Mouse (Mus musculus) neural tube, embryonic 12.5 days (tissue): ENCODE results near the gene Lgmn. TPM values are rescaled to one million over a fixed set of nuclear protein-coding genes. Genes with fewer than 3 reads are reported as not detected.

Source experiments
- ATAC-seq: fragments of 200-750 bp; cut with Nextera tagmentation; 2 replicates; pipeline ENCODE4 v1.8.0; 2017; ENCODE audit warnings: low read depth, mild to moderate bottlenecking, moderate TSS enrichment, moderate library complexity; ENCODE audit not compliant: low FRiP score
- H3K27ac ChIP-seq: fragments of 300-500 bp; sonication (generic); 2 replicates; pipeline ENCODE4 v1.5.1; 2016
- H3K27me3 ChIP-seq: fragments of 300-500 bp; sonication (generic); replicated peaks from 2 replicates; pipeline ENCODE4 v1.6.1; 2016; ENCODE audit warnings: mild to moderate bottlenecking
- H3K36me3 ChIP-seq: fragments of 300-500 bp; sonication (generic); 2 replicates; pipeline ENCODE4 v1.6.1; 2016; ENCODE audit warnings: mild to moderate bottlenecking
- H3K4me1 ChIP-seq: fragments of 300-500 bp; sonication (generic); 2 replicates; pipeline ENCODE4 v1.6.1; 2016
- H3K4me2 ChIP-seq: fragments of 300-500 bp; sonication (generic); replicated peaks from 2 replicates; pipeline ENCODE4 v1.6.1; 2016; ENCODE audit warnings: mild to moderate bottlenecking
- H3K4me3 ChIP-seq: fragments of 300-500 bp; sonication (generic); 2 replicates; pipeline ENCODE4 v1.5.1; 2016
- H3K9ac ChIP-seq: fragments of 300-500 bp; sonication (generic); 2 replicates; pipeline ENCODE4 v1.6.1; 2016; ENCODE audit warnings: mild to moderate bottlenecking
- H3K9me3 ChIP-seq: fragments of 300-500 bp; sonication (generic); 2 replicates; pipeline ENCODE4 v1.6.1; 2016; ENCODE audit warnings: mild to moderate bottlenecking
- WGBS: fragments of 180-500 bp; shearing (Covaris S2); methylation state at CpG from one replicate; pipeline ENCODE4 v1.1.7; 2016; 5-methylcytosine and 5-hydroxymethylcytosine counted together
- polyA plus RNA-seq: library from polyadenylated mRNA; unstranded; fragments of >200 nt; fragmentation: Nextera tagmentation; extraction: Ambion mirVana; gene quantifications from 2 replicates; pipeline ENCODE4 v1.2.1, GENCODE M21; 2016

Gene Lgmn
- polyA plus RNA-seq, 1 experiment from 2014 or later: 71.8 TPM

DNA sequence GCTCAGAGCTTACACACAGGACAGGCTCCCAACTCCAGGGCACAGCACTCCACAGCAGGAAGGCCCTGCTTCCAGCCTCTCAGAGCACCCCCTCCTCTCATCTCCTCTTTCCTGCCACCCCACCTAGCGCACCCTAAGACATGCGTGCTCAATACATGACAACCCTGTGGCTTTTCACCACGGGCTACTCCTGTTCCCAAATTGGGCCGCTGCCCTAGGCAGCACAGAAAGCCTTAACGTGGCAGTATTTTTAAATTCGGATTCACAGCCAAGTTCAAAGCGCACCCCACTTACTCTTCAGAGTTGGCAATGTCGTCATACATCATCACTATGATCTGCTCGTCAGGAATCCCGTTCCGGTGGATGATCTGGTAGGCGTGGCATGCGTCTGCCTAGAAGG is 26.4 kb downstream of the Lgmn start:
- H3K9me3 ChIP-seq: no peaks in the 10 kb centered on the region
- no peak for ATAC-seq
- H3K27ac ChIP-seq: no peak overlapping the region
- H3K4me2 ChIP-seq: no peak overlapping the region
- H3K27me3 ChIP-seq: no peaks in the 10 kb centered on the region
- H3K4me3 ChIP-seq: no peak overlapping the region
- H3K4me1 ChIP-seq: no peaks in the 10 kb centered on the region
- H3K9ac ChIP-seq: no peak overlapping the region
- H3K36me3 ChIP-seq: no peaks in the 10 kb centered on the region; the same call in 1 of the 2 replicates
- 94% methylated on average over 13 of the region's 13 CpGs for WGBS

DNA sequence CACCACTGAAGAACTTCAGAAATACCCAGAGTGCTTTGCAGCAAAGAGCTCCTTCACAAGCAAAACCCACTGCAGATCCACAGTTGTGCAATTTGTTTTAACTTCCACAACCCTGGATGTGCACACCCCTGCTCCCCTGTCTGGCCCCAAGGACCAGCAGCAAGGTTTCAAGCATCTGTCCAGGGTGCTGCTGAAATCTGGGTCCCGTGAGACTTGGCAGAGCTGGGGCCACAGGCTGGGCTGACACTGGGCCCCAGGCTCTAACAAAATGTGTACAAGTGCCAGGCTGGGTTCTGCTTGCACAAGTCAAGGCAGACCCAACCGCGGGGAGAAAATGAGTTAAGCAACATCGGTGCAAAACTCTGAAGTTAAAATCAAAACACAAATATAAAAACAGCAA is 41.0 kb downstream of the Lgmn start:
- Histone ChIP-seq H3K36me3 (peaks cover 51% of the 10 kb centered on the region), H3K9me3 (no peaks in the 10 kb centered on the region), H3K4me3 (no peak overlapping the region), H3K4me1 (peaks cover 14% of the 10 kb centered on the region), H3K27me3 (no peaks in the 10 kb centered on the region), H3K27ac (no peak overlapping the region), H3K4me2 (no peak overlapping the region), H3K9ac (no peak overlapping the region)
- WGBS: 91% methylated on average over 4 of the region's 4 CpGs
- no peak for ATAC-seq

DNA sequence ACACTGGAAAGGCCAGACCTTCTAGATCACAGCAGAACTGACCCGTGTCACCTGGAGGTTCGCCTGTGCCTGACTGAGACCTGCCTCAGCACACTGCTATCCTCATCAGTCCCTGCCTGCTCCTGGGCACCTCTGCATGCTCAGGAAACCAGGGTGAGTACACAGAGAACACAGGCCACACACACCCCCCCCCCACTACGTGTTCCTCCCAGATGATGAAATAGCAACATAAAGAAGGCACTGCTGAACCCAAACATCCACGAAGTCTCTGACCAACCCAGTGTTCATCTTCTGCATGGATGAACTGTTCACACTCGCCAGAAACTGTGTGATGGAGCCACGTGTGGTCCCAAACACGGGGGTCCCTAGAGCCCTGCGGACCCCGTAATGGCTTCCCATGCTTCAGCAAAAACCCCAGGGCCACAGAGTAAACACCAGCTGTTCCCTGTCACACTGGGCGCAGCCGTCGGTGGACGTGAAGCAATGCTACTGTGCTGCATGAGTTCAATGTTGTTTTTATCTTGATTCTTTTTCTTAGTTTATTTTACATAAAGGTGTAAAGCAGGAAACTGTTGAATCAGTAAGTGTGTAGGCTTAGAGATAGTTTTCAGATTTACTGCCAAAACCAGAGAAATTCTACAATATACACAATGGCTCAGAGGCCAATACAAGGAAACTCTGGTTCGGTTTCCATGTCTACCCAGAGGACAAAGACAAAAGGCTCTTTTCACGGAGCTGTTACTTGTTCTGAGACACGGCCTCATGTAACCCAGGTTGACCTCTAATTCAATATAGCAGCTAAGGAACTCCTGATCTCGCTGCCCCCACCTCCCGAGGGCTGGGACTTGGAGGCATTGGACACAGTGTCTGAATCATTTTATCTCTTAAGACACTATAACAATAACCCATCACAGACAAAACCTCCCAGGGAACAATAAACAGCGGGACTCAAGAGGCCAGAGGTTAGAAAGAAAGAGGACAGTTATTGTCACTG is 43.3 kb downstream of the Lgmn start:
- Histone ChIP-seq H3K9me3 (no peaks in the 10 kb centered on the region), H3K36me3 (peaks cover 31% of the 10 kb centered on the region), H3K9ac (no peak overlapping the region), H3K27ac (no peak overlapping the region), H3K4me1 (peaks cover 14% of the 10 kb centered on the region), H3K27me3 (no peaks in the 10 kb centered on the region), H3K4me3 (no peak overlapping the region), H3K4me2 (no peak overlapping the region)
- WGBS: 30% methylated on average over 19 of the region's 19 CpGs
- peak; percentile 51; the same call in 1 of the 2 replicates for ATAC-seq

DNA sequence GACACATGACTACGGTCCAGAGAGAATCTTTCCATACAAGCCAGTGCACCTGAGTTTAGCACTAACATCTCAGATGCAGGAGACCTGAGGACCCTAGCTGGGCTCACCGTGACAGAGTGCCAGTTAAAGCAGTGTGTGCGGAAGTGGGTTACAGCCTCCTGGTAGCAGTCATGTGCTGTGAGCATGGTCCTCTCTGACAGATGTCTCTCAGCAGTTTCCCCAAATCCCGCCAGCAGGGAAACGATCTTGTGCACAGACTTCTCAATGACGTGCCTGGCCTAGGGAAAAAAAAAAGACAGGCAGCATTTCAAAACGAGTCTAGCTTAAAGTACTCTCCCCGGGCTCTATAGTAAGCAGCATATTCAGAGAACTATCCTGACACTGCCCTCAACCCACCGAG is 44.1 kb downstream of the Lgmn start:
- Histone ChIP-seq H3K4me1 (peaks cover 14% of the 10 kb centered on the region), H3K9me3 (no peaks in the 10 kb centered on the region), H3K27ac (no peak overlapping the region), H3K4me2 (no peak overlapping the region), H3K36me3 (peaks cover 25% of the 10 kb centered on the region), H3K9ac (no peak overlapping the region), H3K27me3 (no peaks in the 10 kb centered on the region), H3K4me3 (no peak overlapping the region)
- 68% methylated on average over 9 of the region's 9 CpGs for WGBS
- no peak for ATAC-seq

GRCm38 (mm10) chr12:102394496-102394895 is 45.1 kb downstream of the Lgmn start:
- H3K27me3 ChIP-seq: no peaks in the 10 kb centered on the region; the same call in 1 of the 2 replicates
- WGBS: 95% methylated on average over 7 of the region's 7 CpGs
- H3K36me3 ChIP-seq: peaks cover 18% of the 10 kb centered on the region
- no peak overlapping the region for H3K27ac ChIP-seq
- no peak overlapping the region for H3K4me3 ChIP-seq
- H3K4me1 ChIP-seq: peaks cover 14% of the 10 kb centered on the region
- no peak overlapping the region for H3K4me2 ChIP-seq
- H3K9me3 ChIP-seq: no peaks in the 10 kb centered on the region
- H3K9ac ChIP-seq: no peak overlapping the region
- no peak for ATAC-seq

- H3K27me3 ChIP-seq: no peaks in the 10 kb centered on the region; the same call in 1 of the 2 replicates
- H3K9me3 ChIP-seq: no peaks in the 10 kb centered on the region
- H3K27ac ChIP-seq: no peak overlapping the region
- no peak overlapping the region for H3K4me2 ChIP-seq
- H3K4me1 ChIP-seq: peaks cover 14% of the 10 kb centered on the region
- H3K4me3 ChIP-seq: no peak overlapping the region
- H3K36me3 ChIP-seq: peaks cover 12% of the 10 kb centered on the region
- no peak overlapping the region for H3K9ac ChIP-seq
- 68% methylated on average over 4 of the region's 4 CpGs for WGBS
- no peak for ATAC-seq
Observed at GRCm38 (mm10) chr12:102391982-102392381, 47.6 kb downstream of the Lgmn start.

GRCm38 (mm10) chr12:102391109-102391508 is 48.5 kb downstream of the Lgmn start:
- no peak for ATAC-seq
- H3K9me3 ChIP-seq: no peaks in the 10 kb centered on the region
- H3K27ac ChIP-seq: no peak overlapping the region
- H3K36me3 ChIP-seq: peaks cover 12% of the 10 kb centered on the region
- H3K4me1 ChIP-seq: peaks cover 6% of the 10 kb centered on the region
- H3K27me3 ChIP-seq: no peaks in the 10 kb centered on the region; the same call in 1 of the 2 replicates
- H3K4me3 ChIP-seq: no peak overlapping the region
- no peak overlapping the region for H3K4me2 ChIP-seq
- H3K9ac ChIP-seq: no peak overlapping the region
- 86% methylated on average over 2 of the region's 2 CpGs for WGBS

DNA sequence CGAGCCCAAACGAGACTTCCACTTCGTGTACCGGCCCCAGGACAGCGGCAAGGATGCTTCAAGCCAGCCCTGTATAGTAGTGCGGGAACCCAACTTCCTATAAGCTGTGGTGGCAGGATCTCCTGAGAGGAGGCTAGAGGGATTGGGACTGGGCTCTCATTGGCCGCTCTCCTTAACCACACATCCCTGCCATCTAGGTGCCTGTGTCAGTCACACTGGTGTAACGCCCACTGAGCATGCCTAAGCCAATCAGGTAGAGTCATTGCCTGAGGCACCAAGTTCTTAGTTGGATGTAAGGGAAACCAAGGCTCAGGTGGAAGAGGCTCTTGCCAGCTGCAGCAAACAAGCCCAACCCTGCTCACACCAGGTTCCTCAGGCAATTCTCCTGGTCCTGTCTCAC is 49.6 kb downstream of the Lgmn start:
- H3K9ac ChIP-seq: no peak overlapping the region
- 30% methylated on average over 8 of the region's 8 CpGs for WGBS
- ATAC-seq: no peak
- no peak overlapping the region for H3K27ac ChIP-seq
- no peak overlapping the region for H3K4me2 ChIP-seq
- H3K4me3 ChIP-seq: no peak overlapping the region
- no peaks in the 10 kb centered on the region for H3K9me3 ChIP-seq
- H3K27me3 ChIP-seq: no peaks in the 10 kb centered on the region; the same call in 1 of the 2 replicates
- no peaks in the 10 kb centered on the region for H3K4me1 ChIP-seq
- H3K36me3 ChIP-seq: peaks cover 10% of the 10 kb centered on the region

- Histone ChIP-seq H3K4me3 (no peak overlapping the region), H3K9me3 (no peaks in the 10 kb centered on the region)
- WGBS: 50% methylated on average over 16 of the region's 16 CpGs
Observed at GRCm38 (mm10) chr12:102387219-102387917, 52.2 kb downstream of the Lgmn start.

DNA sequence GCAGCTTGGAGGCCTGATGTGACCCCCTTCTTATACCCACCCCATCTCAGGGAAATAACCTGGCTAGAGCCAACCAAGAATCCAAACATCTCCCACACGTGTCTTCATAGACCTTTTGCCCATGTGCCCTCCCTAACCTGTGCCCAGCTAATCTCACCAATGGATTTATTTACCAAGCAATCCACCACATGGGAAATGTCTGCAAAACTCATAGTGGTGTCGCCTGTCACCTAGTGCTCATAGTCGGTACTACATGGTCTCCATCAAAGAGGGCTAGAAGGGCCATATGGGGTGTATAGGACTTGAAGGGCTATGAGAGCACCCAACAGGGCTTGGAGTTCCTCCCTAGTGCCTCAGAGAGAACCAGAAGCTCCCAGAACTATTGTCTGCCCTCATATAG is 54.8 kb downstream of the Lgmn start:
- Histone ChIP-seq H3K27me3 (no peaks in the 10 kb centered on the region; the same call in 1 of the 2 replicates), H3K4me2 (no peak overlapping the region), H3K9ac (no peak overlapping the region), H3K4me1 (no peaks in the 10 kb centered on the region), H3K9me3 (no peaks in the 10 kb centered on the region), H3K4me3 (no peak overlapping the region), H3K36me3 (no peaks in the 10 kb centered on the region), H3K27ac (no peak overlapping the region)
- 0 out of 2 replicates have a peak, but pooled peaks have one; percentile 14 for ATAC-seq
- WGBS: 35% methylated on average over 3 of the region's 3 CpGs

More at GRCm38 (mm10) chr12:102387219-102387917, 52.2 kb downstream of the Lgmn start:
- peak; percentile 70 for ATAC-seq
- H3K9ac ChIP-seq: no peak overlapping the region
- no peaks in the 10 kb centered on the region for H3K4me1 ChIP-seq
- no peaks in the 10 kb centered on the region; the same call in 1 of the 2 replicates for H3K27me3 ChIP-seq
- H3K36me3 ChIP-seq: no peaks in the 10 kb centered on the region
- no peak overlapping the region for H3K4me2 ChIP-seq
- no peak overlapping the region for H3K27ac ChIP-seq

GRCm38 (mm10) chr12:102383288-102383687 is 56.3 kb downstream of the Lgmn start:
- H3K4me1 ChIP-seq: no peaks in the 10 kb centered on the region
- 88% methylated on average over 9 of the region's 9 CpGs for WGBS
- H3K4me2 ChIP-seq: no peak overlapping the region
- H3K4me3 ChIP-seq: no peak overlapping the region
- H3K9me3 ChIP-seq: no peaks in the 10 kb centered on the region
- ATAC-seq: no peak
- H3K27me3 ChIP-seq: no peaks in the 10 kb centered on the region
- no peak overlapping the region for H3K27ac ChIP-seq
- H3K36me3 ChIP-seq: no peaks in the 10 kb centered on the region
- no peak overlapping the region for H3K9ac ChIP-seq

GRCm38 (mm10) chr12:102382180-102382579 is 57.4 kb downstream of the Lgmn start:
- no peak overlapping the region for H3K27ac ChIP-seq
- no peak for ATAC-seq
- no peak overlapping the region for H3K9ac ChIP-seq
- H3K4me3 ChIP-seq: no peak overlapping the region
- no peaks in the 10 kb centered on the region for H3K27me3 ChIP-seq
- WGBS: 85% methylated on average over 8 of the region's 8 CpGs
- no peaks in the 10 kb centered on the region for H3K4me1 ChIP-seq
- H3K9me3 ChIP-seq: no peaks in the 10 kb centered on the region
- H3K4me2 ChIP-seq: no peak overlapping the region
- no peaks in the 10 kb centered on the region for H3K36me3 ChIP-seq
